Mouse (Mus musculus) kidney, adult 2 months (tissue): ENCODE measurements around the gene Eif2ak1. TPM values are rescaled to one million over a fixed set of nuclear protein-coding genes. Genes with fewer than 3 reads are reported as not detected.
"Not testable (repeated sequence)": the region's sequence is repeated elsewhere in the genome, so short reads cannot be mapped to it uniquely, and the experiment has no call there.

Experiments
- DNase-seq: peaks from one replicate; pipeline ENCODE4 v3.0.0; 2021
- H3K27ac ChIP-seq: fragments of 200-500 bp; 2 replicates; pipeline ENCODE4 v1.5.1; 2012; ENCODE audit warnings: low read depth, low read length, control low read depth, inconsistent platforms; ENCODE audit not compliant: insufficient read depth
- H3K27me3 ChIP-seq: fragments of 200-500 bp; replicated peaks from 2 replicates; pipeline ENCODE4 v1.6.1; 2012; ENCODE audit warnings: mild to moderate bottlenecking, moderate library complexity, low read length, inconsistent platforms; ENCODE audit not compliant: control insufficient read depth, insufficient read depth
- H3K36me3 ChIP-seq: fragments of 200-500 bp; 2 replicates; pipeline ENCODE4 v1.6.1; 2012; ENCODE audit warnings: mild to moderate bottlenecking, moderate library complexity, low read length, inconsistent platforms; ENCODE audit not compliant: control insufficient read depth, insufficient read depth
- H3K4me1 ChIP-seq: fragments of 200-500 bp; 2 replicates; pipeline ENCODE4 v1.6.1; 2011; ENCODE audit warnings: low read length; ENCODE audit not compliant: control insufficient read depth, insufficient read depth
- H3K4me3 ChIP-seq: fragments of 200-500 bp; 2 replicates; pipeline ENCODE4 v1.5.1; 2011; ENCODE audit warnings: mild to moderate bottlenecking, low read depth, low read length, control low read depth; ENCODE audit not compliant: insufficient read depth
- CTCF ChIP-seq: fragments of 200-500 bp; conservative IDR thresholded peaks from 2 replicates; pipeline ENCODE4 v1.5.1; 2011; ENCODE audit warnings: low read depth, mild to moderate bottlenecking, control low read depth, low read length, moderate library complexity, mixed read lengths; ENCODE audit not compliant: insufficient read depth, insufficient read length
- POLR2A ChIP-seq: fragments of 200-500 bp; IDR thresholded peaks from one replicate; pipeline ENCODE4 v1.6.1; 2011; ENCODE audit warnings: low read depth, low read length, control low read depth
- WGBS: fragments of 180-500 bp; shearing (Covaris S2); methylation state at CpG from one replicate; pipeline ENCODE4 v1.1.7; 2018; 5-methylcytosine and 5-hydroxymethylcytosine counted together
- polyA plus RNA-seq: library from polyadenylated mRNA; depleted of rRNA; stranded (reverse); fragments of >200 nt; gene quantifications from 2 replicates; pipeline ENCODE4 v1.2.3, GENCODE M21; 2012; rRNA removed

The Eif2ak1 gene
- polyA plus RNA-seq, result 29.9 TPM in 2 replicates

GRCm38 (mm10) chr5:143817116-143817930 is at the start of gene Eif2ak1:
Eif2ak1 (plus strand) TSS chr5:143817788.
- WGBS, result under 1% methylated on average over 37 of the region's 37 CpGs
- no peaks in the 10 kb centered on the region for H3K27me3 ChIP-seq
- DNase-seq, result peak; percentile 97
- no peaks in the 10 kb centered on the region for H3K36me3 ChIP-seq
- peak within 1 kb of the TSS; percentile 75 for H3K4me3 ChIP-seq
- H3K4me1 ChIP-seq, result peaks cover 3% of the 10 kb centered on the region; the same call in 1 of the 2 replicates
- TF ChIP-seq CTCF, result peak; percentile 38
- TF ChIP-seq POLR2A, result no peak
- H3K27ac ChIP-seq, result peak within 1 kb of the TSS; percentile 54

- H3K27ac ChIP-seq, result no peak overlapping the region
- H3K36me3 ChIP-seq, result no peaks in the 10 kb centered on the region
- no peak for TF ChIP-seq CTCF
- TF ChIP-seq POLR2A, result no peak
- no peaks in the 10 kb centered on the region for H3K27me3 ChIP-seq
- DNase-seq, result no peak
- H3K4me1 ChIP-seq, result no peaks in the 10 kb centered on the region
- WGBS, result 78% methylated on average over 8 of the region's 8 CpGs
- H3K4me3 ChIP-seq, result no peak overlapping the region
Measured at GRCm38 (mm10) chr5:143781951-143782350, 35.6 kb upstream of the Eif2ak1 start.

GRCm38 (mm10) chr5:143785391-143785790 is 32.2 kb upstream of the Eif2ak1 start:
- no peaks in the 10 kb centered on the region for H3K27me3 ChIP-seq
- TF ChIP-seq CTCF (no peak), POLR2A (no peak)
- no peak for DNase-seq
- H3K4me1 ChIP-seq, result no peaks in the 10 kb centered on the region
- H3K27ac ChIP-seq, result no peak overlapping the region
- 82% methylated on average over 6 of the region's 6 CpGs for WGBS
- no peak overlapping the region for H3K4me3 ChIP-seq
- H3K36me3 ChIP-seq, result no peaks in the 10 kb centered on the region

GRCm38 (mm10) chr5:143801216-143801615 is 16.4 kb upstream of the Eif2ak1 start:
- not testable (repeated sequence) for H3K36me3 ChIP-seq, H3K4me1 ChIP-seq, H3K27ac ChIP-seq, H3K4me3 ChIP-seq, H3K27me3 ChIP-seq, DNase-seq
- 90% methylated on average over 6 of the region's 6 CpGs for WGBS

GRCm38 (mm10) chr5:143804056-143804765 is 13.4 kb upstream of the Eif2ak1 start:
- no peak for DNase-seq
- TF ChIP-seq POLR2A (no peak), CTCF (no peak)
- H3K4me3 ChIP-seq, result no peak overlapping the region
- no peaks in the 10 kb centered on the region for H3K27me3 ChIP-seq
- H3K4me1 ChIP-seq, result no peaks in the 10 kb centered on the region
- no peaks in the 10 kb centered on the region for H3K36me3 ChIP-seq
- WGBS, result 89% methylated on average over 18 of the region's 18 CpGs
- no peak overlapping the region for H3K27ac ChIP-seq

GRCm38 (mm10) chr5:143807268-143807667 is 10.3 kb upstream of the Eif2ak1 start:
- no peaks in the 10 kb centered on the region for H3K27me3 ChIP-seq
- WGBS, result 58% methylated on average over 3 of the region's 3 CpGs
- no peak for TF ChIP-seq POLR2A
- no peak for TF ChIP-seq CTCF
- no peak for DNase-seq
- no peaks in the 10 kb centered on the region for H3K4me1 ChIP-seq
- no peak overlapping the region for H3K4me3 ChIP-seq
- H3K27ac ChIP-seq, result no peak overlapping the region
- H3K36me3 ChIP-seq, result no peaks in the 10 kb centered on the region

GRCm38 (mm10) chr5:143809421-143810090 is 8.0 kb upstream of the Eif2ak1 start:
- no peak for DNase-seq
- Histone ChIP-seq H3K4me1 (no peaks in the 10 kb centered on the region), H3K36me3 (no peaks in the 10 kb centered on the region), H3K27me3 (no peaks in the 10 kb centered on the region), H3K27ac (no peak overlapping the region), H3K4me3 (no peak overlapping the region)
- WGBS, result 87% methylated on average over 3 of the region's 3 CpGs
- TF ChIP-seq POLR2A, result no peak
